Mouse (Mus musculus) C2C12 (cell line): Measurements from ENCODE around the gene Dusp13. TPM values are rescaled to one million over a fixed set of nuclear protein-coding genes. Genes with fewer than 3 reads are reported as not detected.

Experiments
- H3K27me3 ChIP-seq: one replicate; pipeline ENCODE4 v1.6.1; 2011; ENCODE audit not compliant: control insufficient read depth, insufficient read depth, insufficient read length
- H3K36me3 ChIP-seq: one replicate; pipeline ENCODE4 v1.6.1; 2011; ENCODE audit not compliant: control insufficient read depth, insufficient read depth
- H3K4me3 ChIP-seq: one replicate; pipeline ENCODE4 v1.5.1; 2011; ENCODE audit warnings: mild to moderate bottlenecking, control low read depth; ENCODE audit not compliant: poor library complexity, insufficient read depth, severe bottlenecking
- H3K79me2 ChIP-seq: one replicate; pipeline ENCODE4 v1.6.1; 2011; ENCODE audit not compliant: control insufficient read depth, insufficient read depth
- H3K79me3 ChIP-seq: one replicate; pipeline ENCODE4 v1.6.1; 2011; ENCODE audit warnings: low read depth, control low read depth
- H3ac ChIP-seq: one replicate; pipeline ENCODE3; 2011; ENCODE audit warnings: low read depth; ENCODE audit not compliant: control insufficient read depth, insufficient read length
- CEBPB ChIP-seq: IDR thresholded peaks from one replicate; pipeline ENCODE4 v1.6.1; 2011; ENCODE audit warnings: low read depth, mild to moderate bottlenecking, control low read depth, moderate library complexity
- CTCF ChIP-seq: IDR thresholded peaks from one replicate; pipeline ENCODE4 v1.5.1; 2011; ENCODE audit not compliant: control insufficient read depth, insufficient read depth, insufficient read length
- FOSL1 ChIP-seq: IDR thresholded peaks from one replicate; pipeline ENCODE4 v1.8.0; 2011; ENCODE audit warnings: mild to moderate bottlenecking, low read length; ENCODE audit not compliant: poor library complexity, insufficient read depth, severe bottlenecking
- MAX ChIP-seq: IDR thresholded peaks from one replicate; pipeline ENCODE4 v1.6.1; 2011; ENCODE audit warnings: mild to moderate bottlenecking, control low read depth
- MYOD1 ChIP-seq: IDR thresholded peaks from one replicate; pipeline ENCODE4 v1.6.1; 2011; ENCODE audit warnings: low read depth; ENCODE audit not compliant: control insufficient read depth, insufficient read length
- MYOG ChIP-seq: IDR thresholded peaks from one replicate; pipeline ENCODE4 v1.6.1; 2011; ENCODE audit not compliant: control insufficient read depth, insufficient read length; ENCODE audit errors: extremely low read depth
- USF1 ChIP-seq: IDR thresholded peaks from one replicate; pipeline ENCODE4 v1.6.1; 2011; ENCODE audit warnings: low read depth, mild to moderate bottlenecking, control low read depth, moderate library complexity
- polyA plus RNA-seq: library from polyadenylated mRNA; unstranded; fragments of >200 nt; fragmentation: generic; extraction: Trizol; gene quantifications from one replicate; pipeline ENCODE4 v1.2.1, GENCODE M21; 2012; ENCODE audit warnings: missing spikeins

Dusp13 gene
- polyA plus RNA-seq, 1 experiment = 2.7 TPM

DNA sequence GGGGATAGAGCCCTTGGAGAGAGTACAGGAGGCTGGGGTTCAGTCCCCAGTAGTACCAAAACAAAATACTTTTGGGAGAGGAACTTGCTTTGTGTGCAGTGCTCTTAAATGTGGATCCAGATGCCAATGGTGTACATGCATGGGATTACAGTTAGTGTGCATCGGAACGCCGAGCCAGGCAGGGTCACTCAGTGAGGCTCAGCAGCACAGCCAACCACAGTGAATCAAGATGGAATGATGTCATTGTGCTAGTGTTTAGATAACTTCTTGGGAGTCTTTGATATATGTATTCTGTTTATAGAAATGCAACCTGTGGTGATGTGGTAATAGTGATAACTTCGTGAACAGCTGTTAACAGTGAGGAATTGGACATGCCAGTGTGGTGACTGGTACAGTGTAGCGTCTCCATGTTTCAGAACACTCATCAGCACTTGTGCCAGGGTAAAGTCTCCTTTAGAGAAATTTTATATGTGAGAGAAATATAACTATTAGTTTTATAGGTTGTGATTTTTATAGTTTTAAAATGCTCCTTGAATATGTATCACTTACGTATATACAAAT, 15.5 kb upstream of the Dusp13 start:
- peak; percentile 94 for TF ChIP-seq MYOD1
- no peak for TF ChIP-seq USF1
- no peak for TF ChIP-seq CTCF
- TF ChIP-seq FOSL1 = no peak
- peak; percentile 31 for TF ChIP-seq CEBPB
- TF ChIP-seq MAX = no peak
- TF ChIP-seq MYOG = no peak
- Histone ChIP-seq H3K4me3 (no peak overlapping the region), H3K27me3 (no peaks in the 10 kb centered on the region), H3ac (no peak overlapping the region), H3K79me2 (peaks cover 84% of the 10 kb centered on the region), H3K79me3 (peaks cover 27% of the 10 kb centered on the region), H3K36me3 (no peaks in the 10 kb centered on the region)

DNA sequence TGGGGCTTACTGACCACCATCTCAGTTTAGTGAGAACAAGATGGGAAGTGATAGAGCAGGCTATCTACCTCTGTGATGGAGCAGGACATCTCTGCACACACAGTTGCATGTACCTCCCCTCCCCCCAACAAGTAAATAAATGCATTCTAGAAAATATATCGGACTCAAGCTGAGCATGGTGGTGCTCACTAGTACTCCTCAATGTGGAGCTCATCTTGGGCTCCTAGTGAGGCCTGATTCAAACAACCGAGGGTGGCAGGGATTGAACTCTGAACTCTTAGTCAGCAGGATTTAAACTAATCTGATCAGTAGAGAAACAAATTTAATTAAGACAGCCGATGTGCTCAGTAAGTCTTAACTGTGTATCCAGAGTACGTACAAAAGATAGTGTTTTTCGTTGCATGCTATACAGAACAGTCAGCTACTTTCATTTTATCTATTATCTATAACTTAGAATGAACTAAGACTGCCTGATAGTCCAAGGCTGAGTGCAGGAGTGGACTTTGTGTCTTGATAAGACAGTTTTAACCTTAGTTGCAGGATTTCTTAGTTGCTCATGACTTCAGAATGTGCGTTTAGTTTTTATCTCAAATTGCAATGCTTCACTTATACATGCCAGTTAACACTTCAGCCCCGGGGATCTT, 14.9 kb upstream of the Dusp13 start:
- Histone ChIP-seq H3K4me3 (no peak overlapping the region), H3K36me3 (no peaks in the 10 kb centered on the region), H3K79me2 (peaks cover 84% of the 10 kb centered on the region), H3K79me3 (peaks cover 27% of the 10 kb centered on the region), H3ac (peak overlapping the region; percentile 18), H3K27me3 (no peaks in the 10 kb centered on the region)
- TF ChIP-seq USF1 (no peak), CEBPB (no peak), MYOG (no peak)

- Histone ChIP-seq H3K4me3 (no peak overlapping the region), H3ac (no peak overlapping the region), H3K79me2 (peaks cover 81% of the 10 kb centered on the region), H3K36me3 (no peaks in the 10 kb centered on the region), H3K79me3 (peaks cover 28% of the 10 kb centered on the region), H3K27me3 (no peaks in the 10 kb centered on the region)
- TF ChIP-seq USF1 = no peak
- no peak for TF ChIP-seq CTCF
- no peak for TF ChIP-seq MAX
- no peak for TF ChIP-seq CEBPB
- no peak for TF ChIP-seq FOSL1
- no peak for TF ChIP-seq MYOD1
- TF ChIP-seq MYOG = no peak
Observed at GRCm38 (mm10) chr14:21764646-21765045, 13.7 kb upstream of the Dusp13 start.

GRCm38 (mm10) chr14:21763736-21764135, 12.8 kb upstream of the Dusp13 start:
- Histone ChIP-seq H3K27me3 (no peaks in the 10 kb centered on the region), H3K36me3 (no peaks in the 10 kb centered on the region), H3K79me2 (peaks cover 80% of the 10 kb centered on the region), H3K79me3 (peaks cover 29% of the 10 kb centered on the region), H3ac (no peak overlapping the region), H3K4me3 (no peak overlapping the region)
- TF ChIP-seq CTCF (no peak), USF1 (no peak), FOSL1 (no peak), MAX (no peak), CEBPB (no peak), MYOD1 (no peak), MYOG (no peak)

DNA sequence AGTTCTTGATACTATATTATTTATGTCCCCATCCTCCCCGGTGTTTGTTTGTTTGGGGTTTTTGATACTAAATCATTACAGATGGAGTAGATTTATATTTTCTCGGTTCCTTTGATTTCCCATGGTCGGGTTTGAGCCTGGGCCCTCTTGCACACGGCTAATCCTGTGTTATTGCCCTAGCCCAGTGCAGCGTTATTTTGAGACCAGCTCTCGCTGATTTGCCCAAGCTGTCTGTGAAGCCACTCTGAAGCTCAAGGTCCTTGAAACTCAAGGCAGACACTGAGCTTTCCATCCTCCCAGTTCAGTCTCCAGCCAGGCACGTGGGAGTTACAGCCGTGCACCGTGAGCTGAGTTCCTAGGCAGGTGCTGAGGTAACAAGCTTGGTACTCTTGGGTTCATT, 10.6 kb upstream of the Dusp13 start:
- Histone ChIP-seq H3ac (no peak overlapping the region), H3K36me3 (no peaks in the 10 kb centered on the region), H3K79me2 (peaks cover 79% of the 10 kb centered on the region), H3K79me3 (peaks cover 29% of the 10 kb centered on the region), H3K4me3 (no peak overlapping the region), H3K27me3 (no peaks in the 10 kb centered on the region)
- no peak for TF ChIP-seq MYOD1
- no peak for TF ChIP-seq MAX
- TF ChIP-seq CTCF = no peak
- no peak for TF ChIP-seq CEBPB
- no peak for TF ChIP-seq USF1
- TF ChIP-seq FOSL1 = no peak
- TF ChIP-seq MYOG = no peak

DNA sequence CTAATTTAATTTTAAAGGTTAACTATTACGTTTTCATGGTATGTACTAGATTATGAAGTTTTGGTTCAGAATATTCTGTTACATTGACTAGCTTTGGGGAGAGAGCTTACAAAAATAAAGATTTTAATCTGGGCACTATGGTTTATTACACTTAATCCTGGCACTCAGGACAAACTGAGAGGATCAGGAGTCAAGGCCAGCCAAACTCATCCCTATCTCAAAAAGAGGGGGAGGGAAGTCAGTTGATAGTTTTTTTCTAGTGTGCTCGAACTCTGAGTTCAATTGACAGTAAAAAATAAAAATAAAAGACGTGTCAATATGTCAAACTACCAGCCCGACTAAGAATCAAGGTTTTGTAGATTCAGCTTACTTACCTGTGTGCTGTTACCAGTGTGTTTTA, 2.4 kb upstream of the Dusp13 start:
- peaks cover 54% of the 10 kb centered on the region for H3K79me3 ChIP-seq
- H3K36me3 ChIP-seq = no peaks in the 10 kb centered on the region
- H3K4me3 ChIP-seq = no peak overlapping the region
- no peak overlapping the region for H3ac ChIP-seq
- no peaks in the 10 kb centered on the region for H3K27me3 ChIP-seq
- H3K79me2 ChIP-seq = peaks cover 77% of the 10 kb centered on the region
- TF ChIP-seq FOSL1 (no peak), MAX (no peak), MYOG (no peak), CTCF (no peak), CEBPB (no peak), MYOD1 (no peak), USF1 (no peak)
